Mouse (Mus musculus) liver, embryonic 14.5 days (tissue): ENCODE data around the gene Hpn.
A peak's percentile ranks its signal among the peaks of the same experiment; 100 is the strongest.

Source experiments
- CTCF ChIP-seq: IDR thresholded peaks from 2 replicates; pipeline ENCODE4 v1.5.1; 2016; ENCODE audit warnings: antibody characterized with exemption, low read depth, control low read depth
- EP300 ChIP-seq: IDR thresholded peaks from 2 replicates; pipeline ENCODE4 v1.6.1; 2016; ENCODE audit warnings: antibody characterized with exemption, low read depth

GRCm38 (mm10) chr7:31094774-31095501 lies 20.2 kb downstream of the Hpn start:
- TF ChIP-seq CTCF (peak; percentile 19; the same call in 1 of the 2 replicates), EP300 (no peak)
